In genomic region chr17:5552036-5552760, GRCm38 (mm10) we compare ENCODE assay signal across 19 mouse cellular contexts.
"Had no signal": no experiment of that assay in that cellular context is flagged by ENCODE, and none has a peak within 500 bp of the region (broad histone marks: within the 10 kb centered on the region; RNA-seq: fewer than 3 reads in every experiment).

No protein-coding gene starts in this region.

- H3K36me3 ChIP-seq: midbrain, embryonic 12.5 days; midbrain, embryonic 15.5 days; neural tube, embryonic 12.5 days; neural tube, embryonic 15.5 days; stomach, embryonic 15.5 days had no signal

- DNase-seq: kidney, postnatal 10 days; layer of hippocampus, postnatal 36 days; lung, adult 2 months; lung, postnatal 14 days; lung, postnatal 4 days; right cerebral cortex, adult 18-20 months; right cerebral cortex, postnatal 14 days; right cerebral cortex, postnatal 4 days; thymus, adult 18-20 months; thymus, postnatal 36 days had no signal

- H3K4me3 ChIP-seq: left cerebral cortex, adult 2 months; midbrain, embryonic 12.5 days; midbrain, embryonic 15.5 days; neural tube, embryonic 12.5 days; neural tube, embryonic 15.5 days; stomach, embryonic 15.5 days had no signal

- H3K4me1 ChIP-seq: midbrain, embryonic 12.5 days; midbrain, embryonic 15.5 days; neural tube, embryonic 12.5 days had no signal

- H3K4me2 ChIP-seq: midbrain, embryonic 12.5 days; midbrain, embryonic 15.5 days; neural tube, embryonic 12.5 days; neural tube, embryonic 15.5 days; stomach, embryonic 15.5 days had no signal

- ATAC-seq: hindbrain, embryonic 16.5 days; intestine, postnatal 0 days; midbrain, embryonic 15.5 days had no signal

- H3K27me3 ChIP-seq: midbrain, embryonic 12.5 days; midbrain, embryonic 15.5 days; neural tube, embryonic 12.5 days; neural tube, embryonic 15.5 days; stomach, embryonic 15.5 days had no signal

- H3K9me3 ChIP-seq: midbrain, embryonic 12.5 days; midbrain, embryonic 15.5 days; neural tube, embryonic 12.5 days; neural tube, embryonic 15.5 days; stomach, embryonic 15.5 days had no signal

- H3K27ac ChIP-seq: left cerebral cortex, adult 2 months; liver, embryonic 14.5 days; midbrain, embryonic 12.5 days; midbrain, embryonic 15.5 days; neural tube, embryonic 12.5 days; neural tube, embryonic 15.5 days; stomach, embryonic 15.5 days had no signal

- H3K9ac ChIP-seq: liver, embryonic 14.5 days; midbrain, embryonic 12.5 days; midbrain, embryonic 15.5 days; neural tube, embryonic 12.5 days; neural tube, embryonic 15.5 days; stomach, embryonic 15.5 days had no signal
